Mouse (Mus musculus) intestine, embryonic 15.5 days (tissue): ENCODE measurements around the gene 3110082I17Rik. TPM values are rescaled to one million over a fixed set of nuclear protein-coding genes. Genes with fewer than 3 reads are reported as not detected.

Experiments used
- microRNA counts: library from miRNA; unstranded; fragments of <30 nt; microRNA quantifications from one replicate; lab custom pipeline; 2016
- polyA plus RNA-seq: library from polyadenylated mRNA; unstranded; fragments of >200 nt; fragmentation: Nextera tagmentation; extraction: Ambion mirVana; gene quantifications from 2 replicates; pipeline ENCODE4 v1.2.1, GENCODE M21; 2015

Gene 3110082I17Rik
- polyA plus RNA-seq, 1 experiment from 2014 or later: 31.8 TPM

MicroRNAs within 50 kb of the gene (microRNA counts, 519-probe panel; counts per million panel counts)
- microRNA mmu-miR-339-3p (lab: Ali Mortazavi, UCI): 97.1 counts per million, percentile 29 among the panel's probes with 10 or more counts
- 97.1 counts per million, percentile 29 among the panel's probes with 10 or more counts for microRNA mmu-miR-339-5p (lab: Ali Mortazavi, UCI)

Other genes with a start within 250 kb of the 3110082I17Rik start
- 147 and 148 TPM in 2 replicates for gene Get4, start 208.2 kb downstream of the 3110082I17Rik start, polyA plus RNA-seq
- gene Adap1, start 134.9 kb downstream of the 3110082I17Rik start, polyA plus RNA-seq: 20.1 and 20.5 TPM in 2 replicates
- 162 and 168 TPM in 2 replicates for gene Cox19, start 109.1 kb downstream of the 3110082I17Rik start, polyA plus RNA-seq
- gene Cyp2w1, start 107.9 kb downstream of the 3110082I17Rik start, polyA plus RNA-seq: 23.5 and 25.8 TPM in 2 replicates
- gene Gpr146, start 82.8 kb downstream of the 3110082I17Rik start, polyA plus RNA-seq: 2.2 and 2.7 TPM in 2 replicates
- 0.81 and 0.85 TPM in 2 replicates for gene C130050O18Rik, start 55.2 kb downstream of the 3110082I17Rik start, polyA plus RNA-seq
- 2.1 TPM in 2 replicates for gene Gper1, start 37.4 kb downstream of the 3110082I17Rik start, polyA plus RNA-seq
- gene Zfand2a, start 24.0 kb upstream of the 3110082I17Rik start, polyA plus RNA-seq: 6.0 and 7.0 TPM in 2 replicates
- gene Uncx, start 83.0 kb upstream of the 3110082I17Rik start, polyA plus RNA-seq: 0.23 TPM in 1 of 2 replicates, not detected in the other